ENCODE assay signal across 29 mouse cellular contexts in genomic region chr3:21562771-21563312, GRCm38 (mm10).
DNase-seq lines count a peak whose midpoint lies in the region; ATAC-seq lines count a peak whose summit lies in the region.
"Had no signal": no experiment of that assay in that cellular context is flagged by ENCODE, and none has a peak within 500 bp of the region (broad histone marks: within the 10 kb centered on the region; RNA-seq: fewer than 3 reads in every experiment).

No protein-coding gene starts in this region.

- H3K27me3 ChIP-seq in forebrain, embryonic 13.5 days = no peaks in the 10 kb centered on the region
- H3K27me3 ChIP-seq in forebrain, embryonic 11.5 days (ENCODE audit: control insufficient read depth, insufficient read depth, low read length) = no peaks in the 10 kb centered on the region
- no peaks in the 10 kb centered on the region for H3K27me3 ChIP-seq in kidney, embryonic 14.5 days (ENCODE audit: control insufficient read depth, insufficient read depth, low read length)
- H3K27me3 ChIP-seq in lung, embryonic 16.5 days (ENCODE audit: control insufficient read depth, insufficient read depth, low read depth, low read length) = no peaks in the 10 kb centered on the region
- H3K27me3 ChIP-seq in limb, embryonic 10.5 days (ENCODE audit: low read depth, poor library complexity, severe bottlenecking) = no peaks in the 10 kb centered on the region
- H3K27me3 ChIP-seq: embryonic facial prominence, embryonic 13.5 days; heart, embryonic 12.5 days; hindbrain, embryonic 13.5 days; lung, embryonic 15.5 days; megakaryocyte, embryonic 14.5 days; midbrain, embryonic 12.5 days; neural tube, embryonic 12.5 days had no signal

- 81% methylated on average over 2 of the region's 2 CpGs for WGBS in forebrain, embryonic 13.5 days
- 88% methylated on average over 2 of the region's 2 CpGs for WGBS in forebrain, embryonic 11.5 days
- WGBS in kidney, embryonic 14.5 days = 80% methylated on average over 2 of the region's 2 CpGs
- 79% methylated on average over 2 of the region's 2 CpGs for WGBS in lung, embryonic 16.5 days
- WGBS in limb, embryonic 10.5 days = 82% methylated on average over 2 of the region's 2 CpGs

- 0 out of 2 replicates have a peak, but pooled peaks have one; percentile 31 for ATAC-seq in forebrain, embryonic 13.5 days
- ATAC-seq in forebrain, embryonic 11.5 days (replicated peaks; ENCODE audit: low FRiP score) = no peak
- no peak for ATAC-seq in kidney, embryonic 14.5 days (ENCODE audit: low FRiP score, low TSS enrichment)
- no peak for ATAC-seq in lung, embryonic 16.5 days (ENCODE audit: low read depth)
- ATAC-seq: forebrain, embryonic 16.5 days had no signal

- no peak overlapping the region for H3K27ac ChIP-seq in forebrain, embryonic 13.5 days
- H3K27ac ChIP-seq in forebrain, embryonic 11.5 days (ENCODE audit: low read depth, low read length) = no peak overlapping the region
- H3K27ac ChIP-seq in kidney, embryonic 14.5 days (ENCODE audit: low read depth, low read length) = peak overlapping the region; percentile 39; the same call in 1 of the 2 replicates
- H3K27ac ChIP-seq in lung, embryonic 16.5 days (ENCODE audit: low read length) = 0 out of 2 replicates have a peak overlapping the region, but pooled peaks have one; percentile 10
- peak overlapping the region; percentile 78 for H3K27ac ChIP-seq in limb, embryonic 10.5 days
- H3K27ac ChIP-seq: embryonic facial prominence, embryonic 13.5 days; hindbrain, embryonic 13.5 days; liver, embryonic 14.5 days; midbrain, embryonic 12.5 days; neural tube, embryonic 12.5 days had no signal

- no peak overlapping the region for H3K4me3 ChIP-seq in forebrain, embryonic 13.5 days
- no peak overlapping the region for H3K4me3 ChIP-seq in forebrain, embryonic 11.5 days (ENCODE audit: low read depth, low read length)
- H3K4me3 ChIP-seq in kidney, embryonic 14.5 days (ENCODE audit: low read length) = no peak overlapping the region
- H3K4me3 ChIP-seq in lung, embryonic 16.5 days (ENCODE audit: low read length) = no peak overlapping the region
- no peak overlapping the region for H3K4me3 ChIP-seq in limb, embryonic 10.5 days
- H3K4me3 ChIP-seq: embryonic facial prominence, embryonic 13.5 days; erythroblast, embryonic 14.5 days; gastrocnemius, adult 2 months; heart, embryonic 12.5 days; hindbrain, embryonic 13.5 days; lung, embryonic 15.5 days; megakaryocyte, embryonic 14.5 days; midbrain, embryonic 12.5 days; myocyte; neural tube, embryonic 12.5 days had no signal

- H3K36me3 ChIP-seq in forebrain, embryonic 13.5 days (ENCODE audit: poor library complexity, severe bottlenecking) = no peaks in the 10 kb centered on the region
- H3K36me3 ChIP-seq in forebrain, embryonic 11.5 days (ENCODE audit: control insufficient read depth, insufficient read depth, low read length) = no peaks in the 10 kb centered on the region
- no peaks in the 10 kb centered on the region for H3K36me3 ChIP-seq in kidney, embryonic 14.5 days (ENCODE audit: control insufficient read depth, insufficient read depth, low read length)
- H3K36me3 ChIP-seq in lung, embryonic 16.5 days (ENCODE audit: control insufficient read depth, insufficient read depth, low read length) = no peaks in the 10 kb centered on the region
- H3K36me3 ChIP-seq in limb, embryonic 10.5 days = no peaks in the 10 kb centered on the region
- H3K36me3 ChIP-seq: embryonic facial prominence, embryonic 13.5 days; heart, embryonic 12.5 days; hindbrain, embryonic 13.5 days; lung, embryonic 15.5 days; midbrain, embryonic 12.5 days; neural tube, embryonic 12.5 days had no signal

- DNase-seq in forebrain, embryonic 11.5 days (ENCODE audit: low spot score) = no peak
- DNase-seq in kidney, adult 18-20 months = no peak
- DNase-seq in lung, postnatal 36 days = no peak
- DNase-seq in limb, embryonic 10.5 days (ENCODE audit: low spot score) = no peak
- DNase-seq in testis, postnatal 14 days (ENCODE audit: low spot score) = no peak
- DNase-seq: adrenal gland, adult 2 months; cerebellum, adult 8-10 months; cerebellum, postnatal 25 days; gastrocnemius, adult 2 months; heart, postnatal 4 days; liver; right cerebral cortex, adult 18-20 months; spleen, adult 18-20 months; thymus, adult 18-20 months; thymus, postnatal 36 days had no signal

- peaks cover 30% of the 10 kb centered on the region for H3K4me1 ChIP-seq in forebrain, embryonic 13.5 days
- peaks cover 4% of the 10 kb centered on the region for H3K4me1 ChIP-seq in forebrain, embryonic 11.5 days (replicated peaks; ENCODE audit: control insufficient read depth, insufficient read depth, low read length)
- H3K4me1 ChIP-seq in kidney, embryonic 14.5 days (ENCODE audit: control insufficient read depth, insufficient read depth, low read length) = peaks cover 23% of the 10 kb centered on the region
- H3K4me1 ChIP-seq in lung, embryonic 16.5 days (replicated peaks; ENCODE audit: control insufficient read depth, insufficient read depth, low read length) = peaks cover 14% of the 10 kb centered on the region; the same call in 1 of the 2 replicates
- peaks cover 37% of the 10 kb centered on the region for H3K4me1 ChIP-seq in limb, embryonic 10.5 days
- H3K4me1 ChIP-seq: megakaryocyte, embryonic 14.5 days had no signal

- no peak overlapping the region for H3K9ac ChIP-seq in forebrain, embryonic 13.5 days
- H3K9ac ChIP-seq in forebrain, embryonic 11.5 days (ENCODE audit: low read length) = no peak overlapping the region
- H3K9ac ChIP-seq in kidney, embryonic 14.5 days (ENCODE audit: low read depth, low read length) = no peak overlapping the region
- no peak overlapping the region for H3K9ac ChIP-seq in lung, embryonic 16.5 days (ENCODE audit: low read length)
- H3K9ac ChIP-seq: embryonic facial prominence, embryonic 13.5 days; heart, embryonic 12.5 days; hindbrain, embryonic 13.5 days; liver, embryonic 14.5 days; lung, embryonic 15.5 days; midbrain, embryonic 12.5 days; neural tube, embryonic 12.5 days had no signal

- no peak overlapping the region for H3K4me2 ChIP-seq in forebrain, embryonic 13.5 days
- no peak overlapping the region for H3K4me2 ChIP-seq in forebrain, embryonic 11.5 days (ENCODE audit: low read depth, low read length, severe bottlenecking)
- no peak overlapping the region for H3K4me2 ChIP-seq in kidney, embryonic 14.5 days (replicated peaks; ENCODE audit: low read depth, low read length)
- no peak overlapping the region for H3K4me2 ChIP-seq in lung, embryonic 16.5 days (ENCODE audit: low read depth, low read length)
- H3K4me2 ChIP-seq: embryonic facial prominence, embryonic 13.5 days; heart, embryonic 12.5 days; hindbrain, embryonic 13.5 days; lung, embryonic 15.5 days; midbrain, embryonic 12.5 days; neural tube, embryonic 12.5 days had no signal

- no peaks in the 10 kb centered on the region for H3K9me3 ChIP-seq in forebrain, embryonic 13.5 days (replicated peaks)
- no peaks in the 10 kb centered on the region for H3K9me3 ChIP-seq in forebrain, embryonic 11.5 days (ENCODE audit: control insufficient read depth, low read length)
- no peaks in the 10 kb centered on the region for H3K9me3 ChIP-seq in kidney, embryonic 14.5 days (ENCODE audit: control insufficient read depth, low read length)
- H3K9me3 ChIP-seq in lung, embryonic 16.5 days (ENCODE audit: control insufficient read depth, low read length) = no peaks in the 10 kb centered on the region
- no peaks in the 10 kb centered on the region for H3K9me3 ChIP-seq in limb, embryonic 10.5 days (replicated peaks)
- H3K9me3 ChIP-seq: embryonic facial prominence, embryonic 13.5 days; heart, embryonic 12.5 days; hindbrain, embryonic 13.5 days; lung, embryonic 15.5 days; megakaryocyte, embryonic 14.5 days; midbrain, embryonic 12.5 days; neural tube, embryonic 12.5 days had no signal

Comparison
In these comparisons a context has a peak if more than half of its experiments do, and no peak if none do; other contexts are left out.
1. H3K27ac ChIP-seq: peak in kidney, embryonic 14.5 days (single experiment), lung, embryonic 16.5 days (single experiment) and limb, embryonic 10.5 days (single experiment); none in forebrain, embryonic 13.5 days (single experiment) and forebrain, embryonic 11.5 days (single experiment).